Mouse (Mus musculus) forebrain, embryonic 11.5 days (tissue): ENCODE results near the gene Cog6. TPM values are rescaled to one million over a fixed set of nuclear protein-coding genes. Genes with fewer than 3 reads are reported as not detected.

ENCODE experiments used
- polyA plus RNA-seq: library from polyadenylated mRNA; unstranded; fragments of >200 nt; fragmentation: Nextera tagmentation; extraction: Ambion mirVana; gene quantifications from 2 replicates; pipeline ENCODE4 v1.2.1, GENCODE M21; 2014

Cog6 gene
- polyA plus RNA-seq, 1 experiment from 2014 or later, result 45.2 TPM

Other genes with a start within 250 kb of the Cog6 start
- 24.8 and 31.4 TPM in 2 replicates for gene Lhfp, start 24.3 kb upstream of the Cog6 start, polyA plus RNA-seq